Mouse (Mus musculus) left cerebral cortex, postnatal 10 days (tissue): ENCODE data around the gene Dvl3. TPM values are rescaled to one million over a fixed set of nuclear protein-coding genes. Genes with fewer than 3 reads are reported as not detected.

Source experiments
- DNase-seq, 2 experiments: peaks; one replicate each; pipeline ENCODE4 v3.0.0; 2021 to 2022; ENCODE audit warnings: low spot score in 2 of 2, mixed read lengths in 1 of 2; ENCODE audit errors: extremely low spot score in 1 of 2
- intact Hi-C: fragments of 180-260 bp; cut with DNase I; formaldehyde crosslinking; loops from one replicate; pipeline ENCODE4 v1.15.1; 2025
- total RNA-seq, 2 experiments: library from RNA; stranded (reverse); gene quantifications; 2 replicates each; pipeline ENCODE4 v1.2.3; 2021

The Dvl3 gene
- total RNA-seq, 2 experiments from 2014 or later, result 84.8 to 87.8 TPM

GRCm38 (mm10) chr16:20536081-20536665 is 19.4 kb downstream of the Dvl3 start:
- DNase-seq, result no peak
- intact Hi-C loops, result no loop called here

GRCm38 (mm10) chr16:20537071-20537471 is 20.3 kb downstream of the Dvl3 start:
- intact Hi-C loops, result loop anchor here (1.0 kb wide), 1 partner anchor 8 kb away; no protein-coding TSS in a partner anchor
- peak in 1 of 2 experiments; percentile 79 for DNase-seq

GRCm38 (mm10) chr16:20537601-20538320 is 21.0 kb downstream of the Dvl3 start:
- no peak for DNase-seq
- intact Hi-C loops, result loop anchor here (1.0 kb wide), 1 partner anchor 8 kb away; no protein-coding TSS in a partner anchor

- intact Hi-C loops, result no loop called here
- DNase-seq, result no peak
These were observed 22.9 kb downstream of the Dvl3 start for GRCm38 (mm10) chr16:20539649-20540048.

GRCm38 (mm10) chr16:20540438-20540837 is 23.7 kb downstream of the Dvl3 start:
- no peak for DNase-seq
- intact Hi-C loops, result no loop called here

GRCm38 (mm10) chr16:20545696-20546095 is 28.9 kb downstream of the Dvl3 start:
- DNase-seq, result no peak
- intact Hi-C loops, result loop anchor here (1.0 kb wide), 1 partner anchor 8 kb away; no protein-coding TSS in a partner anchor

- intact Hi-C loops, result no loop called here
These were observed 30.6 kb downstream of the Dvl3 start for GRCm38 (mm10) chr16:20547423-20547822.

GRCm38 (mm10) chr16:20548096-20548948 is 31.5 kb downstream of the Dvl3 start, which contains the start of gene Abcf3:
Gene Abcf3, plus strand, starts transcription at chr16:20548577.
- intact Hi-C loops, result no loop called here
- DNase-seq, result peak; percentile 98 to 99

More at GRCm38 (mm10) chr16:20547423-20547822, 30.6 kb downstream of the Dvl3 start:
- DNase-seq, result no peak

- no peak for DNase-seq
- intact Hi-C loops, result no loop called here
These were observed 32.4 kb downstream of the Dvl3 start for GRCm38 (mm10) chr16:20549161-20549560.

- intact Hi-C loops, result no loop called here
- no peak for DNase-seq
These were observed 34.9 kb downstream of the Dvl3 start for GRCm38 (mm10) chr16:20551691-20552090.

- no peak for DNase-seq
- intact Hi-C loops, result no loop called here
These were observed 35.8 kb downstream of the Dvl3 start for GRCm38 (mm10) chr16:20552594-20552993.

GRCm38 (mm10) chr16:20555000-20555399 is 38.2 kb downstream of the Dvl3 start:
- no peak for DNase-seq
- intact Hi-C loops, result no loop called here

GRCm38 (mm10) chr16:20557381-20557780 is 40.6 kb downstream of the Dvl3 start:
- intact Hi-C loops, result no loop called here
- no peak for DNase-seq

GRCm38 (mm10) chr16:20565075-20565474 is 48.3 kb downstream of the Dvl3 start:
- no peak for DNase-seq
- intact Hi-C loops, result no loop called here

Other genes starting within 250 kb of the Dvl3 start
- 10 to 100 TPM; 62.8 to 65.7 TPM for gene Parl, start 214.6 kb upstream of the Dvl3 start, total RNA-seq
- gene Cyp2ab1, start 191.6 kb upstream of the Dvl3 start, total RNA-seq, result not detected
- 100 to 1,000 TPM; 182 to 183 TPM for gene Abcc5, start 90.6 kb upstream of the Dvl3 start, total RNA-seq
- gene Eif2b5, start 18.2 kb upstream of the Dvl3 start, total RNA-seq, result 10 to 100 TPM; 61.4 to 66.7 TPM
- gene Ap2m1, start 18.5 kb downstream of the Dvl3 start, total RNA-seq, result 100 to 1,000 TPM; 950 to 999 TPM
- gene Abcf3, start 31.6 kb downstream of the Dvl3 start, total RNA-seq, result 10 to 100 TPM; 67.0 to 80.0 TPM
- gene Vwa5b2, start 72.5 kb downstream of the Dvl3 start, total RNA-seq, result 10 to 100 TPM; 78.1 to 78.5 TPM
- 1 to 10 TPM; 2.1 to 2.3 TPM for gene Eef1akmt4, start 94.6 kb downstream of the Dvl3 start, total RNA-seq
- gene Gm49333, start 94.6 kb downstream of the Dvl3 start, total RNA-seq, result not detected
- 10 to 100 TPM; 12.7 to 14.0 TPM for gene Alg3, start 94.8 kb downstream of the Dvl3 start, total RNA-seq
- gene Camk2n2, start 104.3 kb downstream of the Dvl3 start, total RNA-seq, result 100 to 1,000 TPM; 224 to 225 TPM
- gene Ece2, start 112.8 kb downstream of the Dvl3 start, total RNA-seq, result 10 to 100 TPM; 29.0 TPM
- gene Psmd2, start 134.7 kb downstream of the Dvl3 start, total RNA-seq, result 100 to 1,000 TPM; 261 to 263 TPM
- gene Eif4g1, start 151.3 kb downstream of the Dvl3 start, total RNA-seq, result 100 to 1,000 TPM; 361 to 366 TPM
- 100 to 1,000 TPM; 264 to 267 TPM for gene Fam131a, start 176.3 kb downstream of the Dvl3 start, total RNA-seq
- 10 to 100 TPM; 26.3 to 28.3 TPM for gene Polr2h, start 200.7 kb downstream of the Dvl3 start, total RNA-seq
- 10 to 100 TPM; 50.9 to 51.1 TPM for gene Clcn2, start 200.8 kb downstream of the Dvl3 start, total RNA-seq
- gene Chrd, start 216.1 kb downstream of the Dvl3 start, total RNA-seq, result 10 to 100 TPM; 18.4 to 21.8 TPM
- gene Thpo, start 217.5 kb downstream of the Dvl3 start, total RNA-seq, result 1 to 10 TPM; 1.4 to 2.0 TPM